Mouse (Mus musculus) kidney, postnatal 36 days (tissue): ENCODE data around the gene Gprasp1.
A peak's percentile ranks its signal among the peaks of the same experiment; 100 is the strongest.
"Not testable (repeated sequence)": the region's sequence is repeated elsewhere in the genome, so short reads cannot be mapped to it uniquely, and the experiment has no call there.

ENCODE experiments used
- DNase-seq, 2 experiments: peaks; one replicate each; pipeline ENCODE4 v3.0.0; 2021 to 2022; ENCODE audit warnings: mixed read lengths in 2 of 2

The Gprasp1 gene

DNA sequence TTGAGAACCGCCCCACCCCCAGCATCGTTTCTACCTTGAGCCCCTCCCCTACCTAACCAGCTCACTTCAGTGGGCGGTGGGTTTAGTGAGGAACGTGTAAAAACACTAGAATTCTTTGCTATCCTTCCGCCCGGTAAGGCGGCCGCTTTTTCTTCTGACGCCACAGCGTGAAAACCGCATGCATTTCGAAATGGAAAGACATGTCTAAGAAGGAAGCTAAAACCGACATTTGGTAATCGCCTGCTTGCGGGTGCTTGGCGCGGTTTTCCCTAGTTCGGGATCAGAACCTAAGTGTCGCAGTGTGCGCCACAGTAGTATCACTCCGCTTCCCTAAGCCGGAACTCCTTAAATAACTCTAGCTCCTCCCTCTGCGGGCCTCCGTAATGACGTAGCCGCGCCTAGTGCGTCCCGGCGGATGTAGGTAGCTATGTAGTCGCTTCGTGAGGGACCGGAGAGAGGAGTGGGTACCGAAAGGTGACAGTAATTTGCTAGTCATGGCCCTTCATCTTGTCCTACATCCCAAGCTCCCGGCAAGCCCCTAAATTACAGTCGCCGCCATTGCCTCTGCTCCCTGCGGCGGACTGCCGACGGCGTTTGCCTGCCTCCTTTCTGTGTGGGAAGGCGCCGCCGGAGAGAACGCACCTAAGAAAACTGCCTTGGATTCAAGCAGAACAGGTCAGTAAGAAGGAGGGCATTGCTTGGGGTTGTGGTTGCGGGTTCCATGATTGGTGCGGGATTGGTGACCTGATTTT, at the start of gene Gprasp1, which contains the start of gene Armcx5:
Gprasp1 (plus strand) TSS at position 430 of the 752 bp plus-strand sequence.
Armcx5 (plus strand) TSS at position 430 of the 752 bp plus-strand sequence.
- DNase-seq = peak; percentile 91 to 93

GRCm38 (mm10) chrX:135693633-135694032, 48.9 kb upstream of the Gprasp1 start, which contains the start of gene Tcp11x2:
Gene Tcp11x2 (minus strand): TSS chrX:135693790.
- no peak for DNase-seq

DNA sequence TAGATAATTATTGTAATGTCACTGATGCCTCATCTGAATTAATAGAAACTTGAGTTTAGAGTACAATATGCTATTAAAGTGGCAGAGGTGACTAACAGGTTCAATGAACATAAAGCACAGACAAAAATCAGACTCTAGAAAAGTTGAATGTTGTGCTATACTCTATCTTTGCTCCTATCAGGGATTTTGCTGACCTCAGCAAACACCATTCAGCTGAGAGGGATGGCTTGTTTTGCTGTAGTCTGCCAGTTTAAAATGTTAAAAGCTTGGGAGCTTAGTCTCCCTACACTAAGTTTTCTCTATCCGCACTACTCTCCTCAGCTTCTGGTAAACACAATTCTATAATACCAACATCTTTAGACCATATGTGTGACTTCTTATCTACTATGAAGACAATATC, 39.4 kb upstream of the Gprasp1 start:
- DNase-seq = no peak

DNA sequence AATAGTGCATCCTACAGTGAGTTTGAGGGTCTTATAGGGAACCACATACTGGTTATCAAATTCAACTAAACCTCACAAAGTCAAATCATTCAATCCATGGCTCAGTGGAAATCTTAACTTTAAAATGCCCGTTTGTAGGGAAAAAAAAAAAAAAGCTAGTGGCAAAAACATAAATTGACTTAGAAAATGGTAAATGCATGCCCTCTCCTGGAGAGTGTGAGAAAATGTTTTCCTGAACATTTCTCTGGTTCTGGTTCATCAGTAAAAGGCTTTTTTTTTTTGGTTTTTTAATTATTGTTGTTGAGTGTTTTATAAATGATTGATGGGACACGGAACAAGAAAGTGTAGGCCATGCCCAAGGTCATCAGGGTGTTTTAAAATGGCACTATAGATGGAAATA, 38.2 kb upstream of the Gprasp1 start:
- no peak for DNase-seq

GRCm38 (mm10) chrX:135712845-135713244, 29.7 kb upstream of the Gprasp1 start:
- DNase-seq = no peak

DNA sequence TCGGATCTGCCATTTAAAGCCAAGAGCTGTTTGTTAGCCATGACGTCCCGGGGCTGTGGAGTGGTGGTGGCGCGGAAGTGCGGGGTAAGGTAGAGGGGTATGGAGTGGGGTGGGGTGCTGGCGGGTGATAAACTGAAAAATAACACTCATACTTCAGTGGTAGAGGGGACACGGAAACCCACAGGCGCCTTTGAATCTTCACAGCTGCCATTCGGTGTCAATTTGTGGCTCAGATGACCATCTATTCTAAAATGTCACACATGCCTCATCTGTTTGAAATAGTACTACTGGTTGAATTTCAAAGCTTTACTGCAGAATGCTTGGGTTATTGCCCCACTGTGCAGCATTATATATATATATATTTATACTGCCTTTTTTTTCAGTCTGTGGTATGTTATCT, 17.4 kb upstream of the Gprasp1 start, which contains the start of gene Tmsb15a:
Tmsb15a (minus strand) TSS at position 101 of the 400 bp plus-strand sequence.
- DNase-seq = no peak

DNA sequence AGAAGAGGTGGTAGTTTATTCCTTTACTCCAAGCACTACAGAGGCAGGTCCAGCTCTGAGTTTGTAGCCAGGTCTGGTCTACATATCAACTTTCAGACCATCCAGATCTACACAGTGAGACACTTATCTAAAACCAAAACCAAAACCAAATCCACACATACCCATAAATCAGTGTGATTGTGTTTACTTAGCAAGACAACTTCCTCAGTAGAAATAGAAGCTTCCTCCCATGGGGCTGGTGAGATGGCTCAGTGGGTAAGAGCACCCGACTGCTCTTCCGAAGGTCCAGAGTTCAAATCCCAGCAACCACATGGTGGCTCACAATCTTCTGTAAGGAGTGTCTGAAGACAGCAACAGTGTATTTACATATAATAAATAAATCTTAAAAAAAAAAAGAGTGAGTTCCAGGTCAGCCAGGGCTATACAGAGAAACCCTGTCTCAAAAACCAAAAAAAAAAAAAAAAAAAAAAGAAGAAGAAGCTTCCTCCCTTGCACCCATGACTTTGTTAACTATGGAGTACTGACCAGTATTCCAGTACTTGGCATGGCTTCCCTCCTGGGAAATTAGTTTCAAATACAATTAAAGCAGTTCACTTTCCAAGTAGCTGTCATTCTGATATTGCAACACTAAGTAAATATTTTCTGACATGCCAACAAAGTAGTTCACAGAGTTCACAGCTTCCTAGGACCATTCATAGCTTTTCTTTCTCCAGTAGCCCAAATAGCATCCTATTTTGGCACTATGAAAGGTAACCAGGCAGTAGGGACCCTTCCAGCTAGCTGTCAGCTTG, 3.6 kb upstream of the Gprasp1 start:
- peak in 1 of 2 experiments; percentile 0 for DNase-seq

- DNase-seq = no peak
Observed at GRCm38 (mm10) chrX:135743056-135743355, 473 bp downstream of the Gprasp1 start.

DNA sequence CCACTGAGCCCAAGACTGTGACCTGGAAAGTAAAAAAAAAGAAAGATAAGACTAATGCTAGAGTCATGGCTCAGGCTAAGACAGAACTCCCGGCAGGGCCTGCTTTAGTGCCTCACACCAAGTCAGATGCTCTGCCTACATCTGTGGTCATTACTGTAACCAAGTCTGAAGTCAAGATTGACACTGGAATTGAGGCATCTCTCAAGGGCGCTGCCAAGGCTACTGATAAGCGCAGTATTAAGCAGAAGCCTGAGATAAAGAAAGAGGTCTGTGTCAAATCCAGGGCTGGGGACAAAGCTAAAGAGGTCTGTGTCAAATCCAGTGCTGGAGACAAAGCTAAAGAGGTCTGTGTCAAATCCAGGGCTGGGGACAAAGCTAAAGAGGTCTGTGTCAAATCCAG, 2.8 kb downstream of the Gprasp1 start:
- DNase-seq = not testable (repeated sequence)

DNA sequence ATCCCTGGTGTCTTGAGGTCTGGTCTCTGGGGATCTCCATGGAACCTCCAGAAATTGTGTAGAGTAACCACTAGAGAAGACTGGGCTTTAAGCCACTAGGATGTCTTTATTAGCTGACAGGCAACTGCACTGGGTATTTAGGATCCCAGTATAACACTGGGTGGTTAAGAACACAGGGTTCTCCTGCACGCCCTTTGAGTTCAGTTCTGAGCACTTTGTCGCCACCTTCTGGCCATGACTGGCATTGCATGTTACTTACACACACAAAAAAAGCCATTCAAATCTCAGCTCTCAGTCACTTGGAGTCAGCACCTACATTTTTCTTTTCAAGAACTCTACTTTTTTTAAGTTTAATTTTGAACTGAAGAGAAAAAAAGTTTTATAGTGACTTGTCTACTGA, 10.3 kb downstream of the Gprasp1 start:
- DNase-seq = peak; percentile 62 to 84

- DNase-seq = peak; percentile 23 to 54
Observed at GRCm38 (mm10) chrX:135761707-135762106, 19.2 kb downstream of the Gprasp1 start.

DNA sequence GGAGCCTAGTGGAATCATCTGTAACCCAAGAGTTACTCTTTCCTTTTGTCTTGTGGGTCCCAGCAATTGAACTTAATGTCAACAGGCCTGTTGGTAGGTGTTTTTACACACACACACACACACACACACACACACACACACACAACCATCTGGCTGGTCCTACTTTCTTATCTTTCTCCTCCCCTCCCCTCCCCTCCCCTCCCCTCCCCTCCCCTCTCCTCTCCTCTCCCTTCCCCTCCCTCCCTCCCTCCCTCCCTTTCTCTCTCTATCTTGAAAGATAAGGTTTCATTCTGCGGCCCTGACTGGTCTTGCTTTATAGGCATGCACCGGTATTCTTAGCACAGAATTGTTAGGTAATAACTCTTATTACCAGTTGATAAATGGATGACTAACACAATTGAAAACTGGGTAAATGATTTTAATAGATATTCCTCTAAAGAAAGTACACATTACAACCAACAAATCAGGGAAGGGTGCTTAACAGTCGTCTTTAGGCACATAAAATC, 25.6 kb downstream of the Gprasp1 start:
- no peak for DNase-seq

DNA sequence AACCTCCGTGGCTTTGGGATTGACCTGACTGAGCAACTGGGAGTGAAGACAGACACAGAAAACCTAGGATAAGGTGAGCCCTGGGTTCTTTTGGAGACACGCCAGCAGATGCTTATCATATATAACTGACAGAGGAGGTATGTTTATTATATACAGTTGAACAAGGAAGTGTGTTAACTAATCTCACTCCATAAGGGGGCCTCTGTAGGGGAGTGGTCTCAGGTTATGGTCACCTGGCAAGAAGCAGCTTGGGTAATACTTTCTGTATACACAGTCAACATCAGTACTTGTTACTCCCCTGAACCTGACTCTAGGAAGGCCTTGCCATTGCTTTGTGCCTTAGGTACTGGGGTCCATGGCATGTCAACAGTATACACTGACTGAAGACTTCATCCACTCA, 26.0 kb downstream of the Gprasp1 start:
- no peak for DNase-seq

- DNase-seq = no peak
Observed at GRCm38 (mm10) chrX:135791536-135791935, 49.0 kb downstream of the Gprasp1 start.

DNA sequence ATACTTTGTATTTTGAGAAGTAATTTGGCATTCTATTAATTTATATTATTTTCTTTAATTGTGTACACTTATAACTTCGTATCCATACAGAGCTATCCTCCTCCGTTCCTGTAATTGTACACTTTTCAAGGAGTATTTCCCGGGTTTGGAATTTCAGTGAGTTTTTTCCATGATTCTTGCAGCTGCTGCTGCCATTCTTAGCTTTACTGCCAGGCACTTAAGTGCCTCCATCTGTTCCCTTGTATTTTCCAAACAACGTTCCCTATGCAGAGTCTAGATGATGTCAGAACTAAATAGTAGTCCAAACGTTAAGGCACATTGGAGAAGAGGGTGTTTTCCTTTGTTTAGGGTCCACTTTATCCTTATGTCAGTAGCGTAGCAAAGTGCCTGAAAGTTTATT, 49.8 kb downstream of the Gprasp1 start:
- no peak for DNase-seq

DNA sequence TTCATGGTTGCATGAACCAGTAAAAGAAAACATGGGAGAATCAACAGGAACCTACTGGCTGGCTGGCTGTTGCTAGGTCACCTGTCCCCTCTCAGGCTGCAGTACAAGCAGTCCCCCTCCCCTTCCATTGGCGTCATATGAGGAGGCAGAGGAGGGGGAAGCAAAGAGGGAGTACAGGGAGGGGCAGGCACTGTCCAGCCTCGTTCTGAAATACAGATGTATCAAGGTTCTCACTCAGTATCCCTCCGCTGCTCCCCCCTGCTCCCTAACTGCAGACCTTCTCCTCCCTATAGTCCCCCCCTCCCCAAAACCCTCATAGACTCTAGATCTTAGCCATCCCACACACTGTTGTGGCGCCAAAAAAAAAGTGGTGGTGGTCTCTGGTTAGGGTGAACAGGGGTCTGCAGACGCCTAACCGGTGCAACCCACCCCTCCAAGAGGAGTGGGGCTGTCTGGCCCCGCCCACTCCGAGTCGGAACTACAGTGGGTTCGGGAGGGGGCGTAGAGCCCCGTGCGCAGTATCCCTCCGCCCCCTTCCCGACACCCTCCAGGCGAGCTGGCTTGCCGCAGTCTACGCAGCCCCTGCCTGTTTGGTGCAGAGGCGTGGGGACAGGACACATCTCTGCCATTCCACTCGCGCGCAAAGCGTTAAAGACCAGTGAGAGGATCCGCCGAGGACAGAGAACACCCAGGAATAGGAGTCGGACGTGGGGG, 53.2 kb downstream of the Gprasp1 start:
- DNase-seq = peak; percentile 4 to 31

GRCm38 (mm10) chrX:135796305-135797211, 54.0 kb downstream of the Gprasp1 start:
- peak in 1 of 2 experiments; percentile 13 for DNase-seq

- DNase-seq = peak; percentile 27 to 59
Observed at GRCm38 (mm10) chrX:135797212-135797644, 54.7 kb downstream of the Gprasp1 start, which contains the start of gene Bhlhb9. Gene Bhlhb9 (plus strand): TSS chrX:135797594.

DNA sequence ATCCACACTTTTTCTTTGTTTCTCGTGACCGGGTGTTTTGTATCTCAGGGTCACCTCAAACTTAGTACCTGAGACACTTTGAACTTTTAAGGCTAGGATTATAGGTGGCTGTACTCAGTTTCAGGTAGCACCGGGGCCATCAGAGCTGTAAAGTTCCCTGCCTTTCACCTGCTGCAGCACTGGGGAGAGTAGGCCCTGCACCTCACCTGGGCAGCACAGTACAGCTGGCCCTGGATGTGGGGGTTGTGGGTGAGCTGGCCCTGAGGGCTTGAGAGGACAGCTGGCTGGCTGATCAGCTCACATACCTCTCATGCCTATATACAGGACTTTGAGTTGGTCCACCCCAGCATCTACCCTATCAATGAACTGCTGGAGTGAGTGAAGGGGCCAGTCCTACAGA, 61.6 kb downstream of the Gprasp1 start:
- no peak for DNase-seq

GRCm38 (mm10) chrX:135805780-135806179, 63.2 kb downstream of the Gprasp1 start:
- peak; percentile 19 to 51 for DNase-seq

DNA sequence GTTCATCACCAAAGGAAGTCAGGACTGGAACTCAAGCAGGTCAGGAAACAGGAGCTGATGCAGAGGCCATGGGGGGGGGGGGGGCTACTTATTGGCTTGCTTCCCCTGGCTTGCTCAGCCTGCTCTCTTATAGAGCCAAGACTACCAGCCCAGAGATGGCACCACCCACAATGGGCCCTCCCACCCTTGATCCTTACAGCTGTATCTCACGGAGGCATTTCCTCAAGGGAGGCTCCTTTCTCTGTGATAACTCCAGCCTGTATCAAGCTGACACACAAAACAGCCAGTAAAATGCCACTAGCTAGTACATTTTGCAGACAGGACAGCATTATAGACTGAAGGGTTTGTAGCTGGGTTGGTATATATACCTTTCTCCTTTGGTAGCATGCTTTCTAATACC, 93.4 kb downstream of the Gprasp1 start:
- not testable (repeated sequence) for DNase-seq

GRCm38 (mm10) chrX:135837896-135838295, 95.4 kb downstream of the Gprasp1 start:
- no peak for DNase-seq
